Mouse (Mus musculus): ENCODE results near the gene V1ra8.
"Not testable (repeated sequence)": the region's sequence is repeated elsewhere in the genome, so short reads cannot be mapped to it uniquely, and the experiment has no call there.

Gene V1ra8

GRCm38 (mm10) chr6:90202493-90202892 lies at the start of gene V1ra8:
Gene V1ra8, plus strand, starts transcription at chr6:90202793.
- DNase-seq = not testable (repeated sequence)

GRCm38 (mm10) chr6:90160139-90160538 lies 42.5 kb upstream of the V1ra8 start:
- no peak for DNase-seq

- no peak for DNase-seq
These were observed 28.1 kb upstream of the V1ra8 start, which contains the start of gene Vmn1r52 for GRCm38 (mm10) chr6:90174508-90174907. Gene Vmn1r52, plus strand, starts transcription at chr6:90174808.

- no peak for DNase-seq
These were observed 21.7 kb downstream of the V1ra8 start, which contains the start of gene Vmn1r53 for GRCm38 (mm10) chr6:90224338-90224737. Gene Vmn1r53, minus strand, starts transcription at chr6:90224438.

- not testable (repeated sequence) for DNase-seq
These were observed 29.5 kb downstream of the V1ra8 start for GRCm38 (mm10) chr6:90232114-90232513.

- DNase-seq = no peak
These were observed 30.1 kb downstream of the V1ra8 start for GRCm38 (mm10) chr6:90232681-90233080.

- DNase-seq = no peak
These were observed 41.4 kb downstream of the V1ra8 start for GRCm38 (mm10) chr6:90244019-90244418.

- DNase-seq = no peak
These were observed 43.4 kb downstream of the V1ra8 start, which contains the start of gene Vmn1r54 for GRCm38 (mm10) chr6:90246000-90246399. Gene Vmn1r54, plus strand, starts transcription at chr6:90246300.
